Mouse (Mus musculus) midbrain, postnatal 0 days (tissue): Measurements from ENCODE around the gene Rpusd1. TPM values are rescaled to one million over a fixed set of nuclear protein-coding genes. Genes with fewer than 3 reads are reported as not detected.

Source experiments
- ATAC-seq: fragments of 200-750 bp; cut with Nextera tagmentation; 2 replicates; pipeline ENCODE4 v1.8.0; 2017; ENCODE audit warnings: moderate number of reproducible peaks, mild to moderate bottlenecking, moderate TSS enrichment, moderate library complexity; ENCODE audit not compliant: low FRiP score
- DNase-seq: peaks from one replicate; pipeline ENCODE4 v3.0.0-alpha.2; 2015; ENCODE audit warnings: low spot score
- H3K27ac ChIP-seq: fragments of 300-500 bp; sonication (generic); 2 replicates; pipeline ENCODE4 v1.5.1; 2014; ENCODE audit warnings: low read depth, mild to moderate bottlenecking, low read length, mixed read lengths
- H3K27me3 ChIP-seq: fragments of 300-500 bp; sonication (generic); 2 replicates; pipeline ENCODE4 v1.6.1; 2014; ENCODE audit warnings: low read length, control low read depth, mixed read lengths; ENCODE audit not compliant: insufficient read depth
- H3K36me3 ChIP-seq: fragments of 300-500 bp; sonication (generic); 2 replicates; pipeline ENCODE4 v1.6.1; 2014; ENCODE audit warnings: low read length, control low read depth, mixed read lengths; ENCODE audit not compliant: insufficient read depth
- H3K4me1 ChIP-seq: fragments of 300-500 bp; sonication (generic); 2 replicates; pipeline ENCODE4 v1.6.1; 2014; ENCODE audit warnings: mild to moderate bottlenecking, control low read depth, antibody characterized with exemption, low read length, mixed read lengths; ENCODE audit not compliant: insufficient read depth
- H3K4me2 ChIP-seq: fragments of 300-500 bp; sonication (generic); 2 replicates; pipeline ENCODE4 v1.6.1; 2014; ENCODE audit warnings: low read depth, mild to moderate bottlenecking, low read length, mixed read lengths; ENCODE audit not compliant: poor library complexity, severe bottlenecking
- H3K4me3 ChIP-seq: fragments of 300-500 bp; sonication (generic); 2 replicates; pipeline ENCODE4 v1.5.1; 2014; ENCODE audit warnings: low read depth, mild to moderate bottlenecking, low read length, moderate library complexity
- H3K9ac ChIP-seq: fragments of 300-500 bp; sonication (generic); replicated peaks from 2 replicates; pipeline ENCODE4 v1.6.1; 2014; ENCODE audit warnings: mild to moderate bottlenecking, low read length, moderate library complexity, mixed read lengths; ENCODE audit not compliant: poor library complexity, severe bottlenecking
- H3K9me3 ChIP-seq: fragments of 300-500 bp; sonication (generic); 2 replicates; pipeline ENCODE4 v1.6.1; 2016; ENCODE audit warnings: low read length, control low read depth
- CTCF ChIP-seq: IDR thresholded peaks from 2 replicates; pipeline ENCODE4 v1.5.1; 2016; ENCODE audit warnings: antibody characterized with exemption, mild to moderate bottlenecking
- WGBS: fragments of 180-500 bp; shearing (Covaris S2); extraction: QIAGEN DNeasy Blood & Tissue Kit; methylation state at CpG from one replicate; pipeline ENCODE4 v1.1.7; 2014; 5-methylcytosine and 5-hydroxymethylcytosine counted together
- polyA plus RNA-seq: library from polyadenylated mRNA; unstranded; fragments of >200 nt; fragmentation: Nextera tagmentation; extraction: Ambion mirVana; gene quantifications from 2 replicates; pipeline ENCODE4 v1.2.1, GENCODE M21; 2015
- total RNA-seq: library from RNA; depleted of rRNA; stranded (reverse); fragments of >200 nt; gene quantifications from 2 replicates; pipeline ENCODE4 v1.2.3, GENCODE M21; 2014

Rpusd1 gene
- total and polyA plus RNA-seq, 2 experiments from 2014 or later, result 8.0 to 26.7 TPM

GRCm38 (mm10) chr17:25716130-25716529 lies 11.3 kb upstream of the Rpusd1 start:
- H3K4me2 ChIP-seq, result no peak overlapping the region
- WGBS, result 9% methylated on average over 6 of the region's 6 CpGs

GRCm38 (mm10) chr17:25716711-25717637 lies 10.5 kb upstream of the Rpusd1 start, which contains the start of gene Gng13:
Gng13 (plus strand) TSS chr17:25717171.
- no peaks in the 10 kb centered on the region for H3K9me3 ChIP-seq
- no peak for DNase-seq

More at GRCm38 (mm10) chr17:25716130-25716529, 11.3 kb upstream of the Rpusd1 start:
- no peak for ATAC-seq
- H3K4me1 ChIP-seq, result no peaks in the 10 kb centered on the region
- no peak overlapping the region for H3K9ac ChIP-seq
- H3K27me3 ChIP-seq, result peaks cover 16% of the 10 kb centered on the region
- H3K9me3 ChIP-seq, result no peaks in the 10 kb centered on the region
- no peak overlapping the region for H3K27ac ChIP-seq
- TF ChIP-seq CTCF, result no peak
- no peaks in the 10 kb centered on the region; the same call in 1 of the 2 replicates for H3K36me3 ChIP-seq
- no peak overlapping the region for H3K4me3 ChIP-seq
- DNase-seq, result no peak

GRCm38 (mm10) chr17:25717691-25718090 lies 9.8 kb upstream of the Rpusd1 start:
- H3K9ac ChIP-seq, result peak overlapping the region; percentile 52; the same call in 1 of the 2 replicates
- H3K27me3 ChIP-seq, result peaks cover 16% of the 10 kb centered on the region
- TF ChIP-seq CTCF, result no peak
- H3K27ac ChIP-seq, result no peak overlapping the region
- DNase-seq (no peak), ATAC-seq (no peak)
- peak overlapping the region; percentile 87 for H3K4me2 ChIP-seq
- no peaks in the 10 kb centered on the region for H3K9me3 ChIP-seq
- no peaks in the 10 kb centered on the region; the same call in 1 of the 2 replicates for H3K36me3 ChIP-seq
- 13% methylated on average over 6 of the region's 6 CpGs for WGBS
- H3K4me3 ChIP-seq, result peak overlapping the region; percentile 44
- H3K4me1 ChIP-seq, result no peaks in the 10 kb centered on the region

More at GRCm38 (mm10) chr17:25716711-25717637, 10.5 kb upstream of the Rpusd1 start, which contains the start of gene Gng13:
- Histone ChIP-seq H3K4me1 (no peaks in the 10 kb centered on the region), H3K27me3 (peaks cover 16% of the 10 kb centered on the region), H3K4me2 (peak within 1 kb of the TSS; percentile 87), H3K9ac (peak within 1 kb of the TSS; percentile 52; the same call in 1 of the 2 replicates), H3K4me3 (peak within 1 kb of the TSS; percentile 44), H3K27ac (no peak within 1 kb of the TSS), H3K36me3 (no peaks in the 10 kb centered on the region; the same call in 1 of the 2 replicates)
- ATAC-seq, result peak; percentile 36; the same call in 1 of the 2 replicates
- TF ChIP-seq CTCF, result no peak
- 2% methylated on average over 45 of the region's 45 CpGs for WGBS

GRCm38 (mm10) chr17:25721476-25721875 lies 6.0 kb upstream of the Rpusd1 start:
- DNase-seq (no peak), ATAC-seq (no peak)
- H3K9ac ChIP-seq, result no peak overlapping the region
- no peaks in the 10 kb centered on the region for H3K9me3 ChIP-seq
- no peaks in the 10 kb centered on the region; the same call in 1 of the 2 replicates for H3K36me3 ChIP-seq
- H3K27ac ChIP-seq, result no peak overlapping the region
- no peak overlapping the region for H3K4me3 ChIP-seq
- 93% methylated on average over 5 of the region's 5 CpGs for WGBS
- peaks cover 6% of the 10 kb centered on the region for H3K27me3 ChIP-seq
- no peak for TF ChIP-seq CTCF
- 0 out of 2 replicates have a peak, but pooled peaks cover under 1% of the 10 kb centered on the region for H3K4me1 ChIP-seq
- no peak overlapping the region for H3K4me2 ChIP-seq

- H3K27ac ChIP-seq, result no peak overlapping the region
Measured at GRCm38 (mm10) chr17:25723470-25723869, 4.0 kb upstream of the Rpusd1 start.

GRCm38 (mm10) chr17:25723919-25724318 lies 3.6 kb upstream of the Rpusd1 start:
- Histone ChIP-seq H3K4me1 (peaks cover 15% of the 10 kb centered on the region), H3K27ac (no peak overlapping the region), H3K4me3 (no peak overlapping the region), H3K4me2 (no peak overlapping the region), H3K9me3 (no peaks in the 10 kb centered on the region), H3K36me3 (peaks cover 3% of the 10 kb centered on the region; the same call in 1 of the 2 replicates), H3K27me3 (no peaks in the 10 kb centered on the region), H3K9ac (no peak overlapping the region)
- 77% methylated on average over 7 of the region's 7 CpGs for WGBS
- ATAC-seq (no peak), DNase-seq (no peak)
- peak; percentile 44 for TF ChIP-seq CTCF

More at GRCm38 (mm10) chr17:25723470-25723869, 4.0 kb upstream of the Rpusd1 start:
- Histone ChIP-seq H3K4me2 (no peak overlapping the region), H3K9me3 (no peaks in the 10 kb centered on the region), H3K4me1 (peaks cover 10% of the 10 kb centered on the region), H3K9ac (no peak overlapping the region), H3K4me3 (no peak overlapping the region), H3K27me3 (no peaks in the 10 kb centered on the region), H3K36me3 (no peaks in the 10 kb centered on the region; the same call in 1 of the 2 replicates)
- TF ChIP-seq CTCF, result no peak
- DNase-seq (no peak), ATAC-seq (no peak)
- 95% methylated on average over 19 of the region's 19 CpGs for WGBS
